Mouse (Mus musculus) right cerebral cortex, postnatal 10 days (tissue): ENCODE data around the gene Exosc1.

Experiments
- DNase-seq, 2 experiments: peaks; one replicate each; pipeline ENCODE4 v3.0.0; 2021; ENCODE audit warnings: low spot score in 2 of 2

Exosc1 gene

GRCm38 (mm10) chr19:41874356-41874755, 58.9 kb downstream of the Exosc1 start:
- no peak for DNase-seq
